Mouse (Mus musculus) liver, postnatal 0 days (tissue): ENCODE data around the gene Ablim1. TPM values are rescaled to one million over a fixed set of nuclear protein-coding genes. Genes with fewer than 3 reads are reported as not detected.
A peak's percentile ranks its signal among the peaks of the same experiment; 100 is the strongest.

Experiments used
- ATAC-seq: fragments of 200-750 bp; cut with Nextera tagmentation; 2 replicates; pipeline ENCODE4 v1.8.0; 2017; ENCODE audit warnings: mild to moderate bottlenecking, moderate library complexity
- DNase-seq: peaks from one replicate; pipeline ENCODE4 v3.0.0-alpha.2; 2016
- H3K27ac ChIP-seq: fragments of 300-500 bp; sonication (generic); 2 replicates; pipeline ENCODE4 v1.5.1; 2014; ENCODE audit warnings: antibody characterized with exemption, moderate library complexity, mild to moderate bottlenecking, low read depth
- H3K27me3 ChIP-seq: fragments of 300-500 bp; sonication (generic); 2 replicates; pipeline ENCODE4 v1.6.1; 2014; ENCODE audit warnings: low read length, control low read depth, mixed read lengths; ENCODE audit not compliant: insufficient read depth
- H3K36me3 ChIP-seq: fragments of 300-500 bp; sonication (generic); replicated peaks from 2 replicates; pipeline ENCODE4 v1.6.1; 2014; ENCODE audit warnings: mild to moderate bottlenecking, control low read depth, low read length, moderate library complexity, mixed read lengths; ENCODE audit not compliant: insufficient read depth
- H3K4me1 ChIP-seq: fragments of 300-500 bp; sonication (generic); 2 replicates; pipeline ENCODE4 v1.6.1; 2014; ENCODE audit warnings: antibody characterized with exemption, mild to moderate bottlenecking, control low read depth; ENCODE audit not compliant: insufficient read depth
- H3K4me2 ChIP-seq: fragments of 300-500 bp; sonication (generic); 2 replicates; pipeline ENCODE4 v1.6.1; 2014; ENCODE audit warnings: low read depth, mild to moderate bottlenecking, low read length, moderate library complexity, mixed read lengths
- H3K4me3 ChIP-seq: fragments of 300-500 bp; sonication (generic); 2 replicates; pipeline ENCODE4 v1.5.1; 2014; ENCODE audit warnings: low read depth, low read length
- H3K9ac ChIP-seq: fragments of 300-500 bp; sonication (generic); replicated peaks from 2 replicates; pipeline ENCODE4 v1.6.1; 2014; ENCODE audit warnings: mild to moderate bottlenecking, moderate library complexity
- H3K9me3 ChIP-seq: fragments of 300-500 bp; sonication (generic); 2 replicates; pipeline ENCODE4 v1.6.1; 2016; ENCODE audit warnings: mild to moderate bottlenecking, control low read depth, low read length, mixed read lengths
- CTCF ChIP-seq: sonication (generic); IDR thresholded peaks from 2 replicates; pipeline ENCODE4 v1.5.1; 2016; ENCODE audit warnings: antibody characterized with exemption, low read depth
- EP300 ChIP-seq: IDR thresholded peaks from 2 replicates; pipeline ENCODE4 v1.6.1; 2016; ENCODE audit warnings: antibody characterized with exemption, low read depth, mild to moderate bottlenecking
- WGBS: fragments of 180-500 bp; shearing (Covaris S2); extraction: QIAGEN DNeasy Blood & Tissue Kit; methylation state at CpG from one replicate; pipeline ENCODE4 v1.1.7; 2014; ENCODE audit not compliant: insufficient replicate concordance; 5-methylcytosine and 5-hydroxymethylcytosine counted together
- polyA plus RNA-seq: library from polyadenylated mRNA; unstranded; fragments of >200 nt; fragmentation: Nextera tagmentation; extraction: Ambion mirVana; gene quantifications from 2 replicates; pipeline ENCODE4 v1.2.1, GENCODE M21; 2015

Gene Ablim1
- polyA plus RNA-seq, 1 experiment from 2014 or later, result 12.0 TPM

DNA sequence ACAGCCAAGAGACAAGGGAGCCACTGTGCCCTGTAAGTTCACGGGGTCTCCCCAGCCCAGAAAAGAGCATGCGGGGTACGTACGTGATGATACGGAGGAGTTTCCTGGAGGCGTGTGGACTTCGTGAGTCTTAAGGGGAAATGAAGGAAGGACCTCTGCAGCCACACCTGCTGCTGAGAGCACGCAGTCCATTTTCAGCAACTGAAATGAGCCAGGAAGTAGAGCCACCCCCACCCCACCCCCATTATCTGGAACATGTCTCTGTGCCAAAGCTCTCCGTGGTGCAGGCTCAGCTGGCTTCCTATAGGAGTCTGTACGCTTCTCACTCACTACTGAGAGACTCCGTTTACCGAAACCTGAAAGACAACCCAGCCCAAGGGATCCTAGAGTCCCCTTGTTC is 121.3 kb downstream of the Ablim1 start:
- Histone ChIP-seq H3K9me3 (no peaks in the 10 kb centered on the region), H3K27me3 (peaks cover 11% of the 10 kb centered on the region; the same call in 1 of the 2 replicates), H3K4me3 (no peak overlapping the region), H3K4me1 (peaks cover 26% of the 10 kb centered on the region), H3K36me3 (no peaks in the 10 kb centered on the region), H3K9ac (no peak overlapping the region), H3K4me2 (no peak overlapping the region), H3K27ac (no peak overlapping the region)
- no peak for TF ChIP-seq EP300
- TF ChIP-seq CTCF, result no peak
- 73% methylated on average over 12 of the region's 12 CpGs for WGBS
- DNase-seq, result no peak
- ATAC-seq, result no peak

DNA sequence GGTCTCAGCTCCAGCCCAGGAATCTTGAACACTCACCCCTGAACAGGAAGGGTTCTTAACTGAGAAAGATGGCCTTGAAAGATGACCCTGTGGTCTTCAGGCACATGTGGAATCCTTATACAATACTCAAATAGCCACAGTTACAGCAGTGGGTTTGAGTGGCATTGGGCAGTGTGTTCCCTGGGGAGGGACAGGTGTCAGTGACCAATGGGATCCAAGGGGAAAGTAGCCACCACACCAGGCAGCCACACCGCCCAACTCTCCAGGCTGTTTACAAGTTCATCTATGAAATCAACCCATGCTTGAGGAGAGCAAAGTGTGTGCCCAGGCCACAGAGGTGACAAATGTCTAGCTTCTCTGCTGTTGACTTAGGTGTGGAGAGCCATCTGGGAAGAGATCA is 123.6 kb downstream of the Ablim1 start:
- TF ChIP-seq EP300 (no peak), CTCF (no peak)
- Histone ChIP-seq H3K36me3 (no peaks in the 10 kb centered on the region), H3K9me3 (no peaks in the 10 kb centered on the region), H3K4me3 (no peak overlapping the region), H3K27ac (no peak overlapping the region), H3K9ac (no peak overlapping the region), H3K27me3 (no peaks in the 10 kb centered on the region), H3K4me2 (no peak overlapping the region), H3K4me1 (peaks cover 30% of the 10 kb centered on the region)
- ATAC-seq (no peak), DNase-seq (no peak)
- 70% methylated on average over 1 of the region's 1 CpGs for WGBS

DNA sequence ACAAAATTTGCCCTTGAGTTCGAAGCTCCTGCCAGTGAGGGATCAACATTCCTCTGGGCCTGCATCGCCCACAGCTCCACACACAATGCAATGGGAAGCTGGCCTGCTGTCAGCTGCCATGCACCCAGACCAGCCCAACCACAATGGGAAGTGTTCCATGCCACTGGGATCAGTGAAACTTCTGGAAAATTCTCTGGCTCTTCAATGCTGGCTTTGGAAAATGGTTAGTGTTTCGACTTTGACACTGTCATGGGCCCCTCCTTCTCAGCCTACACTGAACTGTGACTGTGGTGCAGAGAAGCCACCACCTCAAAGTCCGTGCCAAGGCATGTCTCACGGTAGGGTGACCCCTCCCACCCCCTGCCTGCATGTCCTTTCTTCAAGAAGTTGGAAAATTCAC is 125.3 kb downstream of the Ablim1 start:
- Histone ChIP-seq H3K9ac (no peak overlapping the region), H3K4me2 (no peak overlapping the region), H3K27me3 (no peaks in the 10 kb centered on the region), H3K27ac (no peak overlapping the region), H3K36me3 (no peaks in the 10 kb centered on the region), H3K9me3 (no peaks in the 10 kb centered on the region), H3K4me3 (no peak overlapping the region), H3K4me1 (peaks cover 36% of the 10 kb centered on the region)
- ATAC-seq, result no peak
- TF ChIP-seq CTCF, result no peak
- no peak for TF ChIP-seq EP300
- WGBS, result 60% methylated on average over 5 of the region's 5 CpGs
- DNase-seq, result no peak

DNA sequence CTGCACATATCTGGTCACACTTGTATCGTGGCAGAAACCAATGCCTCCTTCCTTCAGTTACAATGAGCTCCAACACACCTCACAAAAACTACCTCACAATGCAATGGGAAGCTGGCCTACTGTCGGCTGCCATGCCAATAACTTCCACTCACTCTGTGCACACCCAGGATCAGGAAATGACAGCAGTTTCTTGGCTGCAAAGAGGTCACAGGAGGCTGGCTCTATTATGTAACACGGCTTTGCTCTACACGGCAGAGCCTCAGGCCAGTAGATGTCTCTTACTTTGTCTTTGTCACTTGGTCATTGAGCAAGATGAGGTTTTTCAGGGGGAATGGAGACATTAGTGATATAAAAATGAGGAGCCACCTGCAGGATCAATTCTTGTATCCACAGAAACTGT is 126.2 kb downstream of the Ablim1 start:
- no peak for ATAC-seq
- no peak for DNase-seq

DNA sequence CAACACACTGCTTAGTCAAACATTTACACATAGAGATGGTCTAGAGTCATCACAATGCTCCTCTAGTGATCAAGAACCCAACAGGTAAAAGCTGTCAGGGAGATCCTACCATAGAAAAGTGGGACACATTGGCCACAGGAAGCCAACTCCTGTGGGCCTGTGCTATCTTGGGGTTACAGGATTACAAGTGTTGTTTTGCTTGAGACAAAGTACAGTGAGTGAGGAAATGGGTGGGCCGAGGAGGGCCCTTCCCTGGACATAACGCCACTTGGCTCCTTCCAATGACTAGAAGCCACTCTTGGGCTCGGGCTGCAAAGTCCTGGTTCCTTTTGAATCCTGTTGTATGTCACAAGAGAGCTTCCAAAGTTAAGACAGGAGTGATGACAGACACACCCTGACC is 129.7 kb downstream of the Ablim1 start:
- Histone ChIP-seq H3K9me3 (no peaks in the 10 kb centered on the region), H3K4me3 (no peak overlapping the region), H3K36me3 (no peaks in the 10 kb centered on the region), H3K4me1 (peaks cover 44% of the 10 kb centered on the region), H3K4me2 (no peak overlapping the region), H3K27me3 (no peaks in the 10 kb centered on the region), H3K27ac (0 out of 2 replicates have a peak overlapping the region, but pooled peaks have one; percentile 29), H3K9ac (no peak overlapping the region)
- ATAC-seq (no peak), DNase-seq (no peak)
- WGBS, result 53% methylated on average over 3 of the region's 3 CpGs
- no peak for TF ChIP-seq CTCF
- TF ChIP-seq EP300, result no peak

More for the DNA sequence above, 126.2 kb downstream of the Ablim1 start:
- H3K9ac ChIP-seq, result no peak overlapping the region
- H3K27ac ChIP-seq, result no peak overlapping the region
- H3K4me1 ChIP-seq, result peaks cover 36% of the 10 kb centered on the region
- TF ChIP-seq EP300 (no peak), CTCF (no peak)
- no peaks in the 10 kb centered on the region for H3K36me3 ChIP-seq
- no peaks in the 10 kb centered on the region for H3K27me3 ChIP-seq
- H3K4me3 ChIP-seq, result no peak overlapping the region
- H3K4me2 ChIP-seq, result no peak overlapping the region
- no peaks in the 10 kb centered on the region for H3K9me3 ChIP-seq
- WGBS, result 31% methylated on average over 4 of the region's 4 CpGs

DNA sequence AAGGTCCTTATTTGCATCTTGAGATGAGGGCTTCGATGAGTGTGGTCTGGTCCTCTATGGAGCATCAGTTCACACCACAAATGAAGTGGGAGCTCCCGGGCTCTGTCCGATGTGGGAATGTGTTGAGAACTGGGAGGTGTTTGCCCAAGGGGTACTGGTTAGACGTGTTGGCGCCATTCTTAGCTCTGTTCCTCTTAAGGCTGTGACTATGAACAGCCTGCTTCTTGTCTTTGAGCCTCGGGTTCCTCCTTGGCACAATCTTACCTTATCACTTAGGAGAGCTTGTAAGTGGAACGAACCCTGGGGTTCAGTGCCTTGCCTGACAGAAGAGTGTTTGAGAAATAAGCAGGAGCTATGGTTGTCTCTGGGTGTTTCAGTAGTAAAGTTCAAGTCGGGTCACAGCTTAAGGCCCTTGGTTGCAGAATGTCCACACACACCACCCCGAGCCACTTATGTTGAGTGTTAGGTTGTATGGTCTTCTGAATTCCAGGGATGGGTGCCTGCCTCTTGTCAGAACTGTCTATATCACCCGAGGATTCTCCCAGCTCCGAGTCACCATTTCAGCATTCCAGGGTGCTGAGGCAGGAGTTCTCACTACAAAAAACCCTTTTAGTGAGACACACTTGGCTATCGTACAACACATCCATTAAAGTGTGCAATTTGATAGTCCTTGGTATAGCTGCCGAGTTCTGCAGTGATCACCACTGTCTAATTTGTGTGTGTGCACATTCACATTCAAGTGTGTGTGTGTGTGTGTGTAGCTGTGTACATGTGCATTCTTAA is 131.6 kb downstream of the Ablim1 start:
- DNase-seq (no peak), ATAC-seq (no peak)
- H3K4me2 ChIP-seq, result no peak overlapping the region
- no peaks in the 10 kb centered on the region for H3K36me3 ChIP-seq
- H3K27me3 ChIP-seq, result no peaks in the 10 kb centered on the region
- no peak overlapping the region for H3K9ac ChIP-seq
- no peak overlapping the region for H3K4me3 ChIP-seq
- H3K9me3 ChIP-seq, result no peaks in the 10 kb centered on the region
- H3K27ac ChIP-seq, result peak overlapping the region; percentile 95
- TF ChIP-seq EP300 (no peak), CTCF (no peak)
- H3K4me1 ChIP-seq, result peaks cover 34% of the 10 kb centered on the region
- 71% methylated on average over 13 of the region's 13 CpGs for WGBS
